Mouse (Mus musculus): ENCODE data around the gene Tmod2.

DNA sequence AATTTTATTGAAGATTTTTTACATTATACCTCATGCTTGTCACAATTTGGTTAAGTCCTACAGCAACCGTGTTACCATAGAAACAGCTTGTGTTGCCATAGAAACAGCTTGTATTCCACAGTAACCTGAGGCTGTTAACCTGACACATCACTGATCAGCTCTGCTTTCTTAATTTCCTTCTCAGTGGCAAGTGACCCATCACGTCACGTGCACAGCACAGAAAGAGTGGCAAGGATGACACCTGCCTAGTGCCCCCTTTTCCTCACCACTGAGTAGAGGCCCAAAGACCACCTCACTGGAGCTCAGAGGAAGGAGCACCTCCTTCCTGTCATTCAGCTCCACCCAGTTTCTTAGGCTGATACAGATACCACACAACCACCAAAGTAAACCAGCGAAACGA is 17.6 kb downstream of the Tmod2 start:
- TF ChIP-seq CTCF (IDR thresholded peaks at IDR 0.05): no peak
- no peak for TF ChIP-seq EP300 (IDR thresholded peaks at IDR 0.05)
